Mouse (Mus musculus) granulocyte monocyte progenitor cell, adult 5-6 weeks (primary cell): Measurements from ENCODE around the gene Top1. TPM values are rescaled to one million over a fixed set of nuclear protein-coding genes. Genes with fewer than 3 reads are reported as not detected.
"Not testable (repeated sequence)": the region's sequence is repeated elsewhere in the genome, so short reads cannot be mapped to it uniquely, and the experiment has no call there.

Source experiments
- ATAC-seq: replicated peaks from 2 replicates; pipeline ENCODE4 v1.8.0; 2016; ENCODE audit warnings: mild to moderate bottlenecking, moderate TSS enrichment, inconsistent platforms; ENCODE audit not compliant: poor library complexity, severe bottlenecking
- total RNA-seq, 2 experiments: library from RNA; stranded (forward) in 1 of 2; stranded (reverse) in 1 of 2; fragments of 200-712, 200-1000 nt in 1 of 2; fragments of >200 nt in 1 of 2; fragmentation: Nextera tagmentation in 1 of 2; gene quantifications; 2 replicates each; pipeline ENCODE4 v1.2.3; 2014 to 2017

Gene Top1
- total RNA-seq, 2 experiments from 2014 or later, result 98.9 to 154 TPM

DNA sequence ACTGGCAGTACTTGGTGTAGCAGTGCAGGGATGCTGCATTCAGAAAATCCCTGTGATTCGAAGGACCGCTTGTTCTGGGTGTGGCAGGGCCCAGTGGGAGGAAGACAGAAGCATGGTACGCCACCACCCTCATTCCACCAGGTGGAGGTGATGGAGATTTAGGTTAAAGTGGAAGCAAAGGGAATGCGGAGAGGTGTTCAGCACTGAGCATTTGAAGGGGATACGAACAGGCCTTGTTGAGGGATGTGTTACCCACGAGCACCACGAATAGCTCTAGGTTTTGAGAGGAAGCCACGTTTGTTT is 16.2 kb upstream of the Top1 start:
- ATAC-seq, result no peak

DNA sequence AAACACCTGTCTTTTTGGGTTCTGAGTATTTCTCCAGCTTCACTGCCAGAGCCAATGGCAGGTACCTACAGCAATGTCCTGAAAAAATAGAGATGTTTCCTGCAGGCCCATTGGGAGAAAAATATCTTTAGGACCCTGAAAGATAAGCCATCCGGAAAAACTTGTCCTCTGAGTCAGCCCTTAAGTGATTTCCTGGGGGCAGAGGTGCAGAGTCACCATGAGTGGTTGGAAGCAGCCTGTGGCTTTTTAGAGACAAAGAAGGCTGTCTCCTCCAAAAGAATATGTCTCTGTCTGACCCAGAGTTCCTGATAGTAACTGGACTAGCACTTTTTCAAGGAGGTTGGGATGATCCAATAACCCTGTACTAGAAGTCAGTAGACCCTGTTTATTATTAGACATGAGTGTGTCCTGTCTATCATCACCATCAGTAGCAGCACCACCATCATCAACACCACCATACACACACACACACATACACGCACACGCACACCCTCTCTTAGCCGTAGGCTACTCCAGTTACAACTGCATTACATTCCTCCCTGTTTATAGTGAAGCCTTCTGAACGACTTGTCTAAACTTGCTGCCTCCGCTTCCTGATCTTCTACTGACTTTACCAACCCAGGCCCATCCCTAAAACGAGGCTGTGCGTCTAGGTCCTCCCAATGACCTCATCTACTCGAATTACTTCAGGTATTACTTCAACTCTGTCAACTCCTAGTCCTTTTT is 14.7 kb upstream of the Top1 start:
- no peak for ATAC-seq

DNA sequence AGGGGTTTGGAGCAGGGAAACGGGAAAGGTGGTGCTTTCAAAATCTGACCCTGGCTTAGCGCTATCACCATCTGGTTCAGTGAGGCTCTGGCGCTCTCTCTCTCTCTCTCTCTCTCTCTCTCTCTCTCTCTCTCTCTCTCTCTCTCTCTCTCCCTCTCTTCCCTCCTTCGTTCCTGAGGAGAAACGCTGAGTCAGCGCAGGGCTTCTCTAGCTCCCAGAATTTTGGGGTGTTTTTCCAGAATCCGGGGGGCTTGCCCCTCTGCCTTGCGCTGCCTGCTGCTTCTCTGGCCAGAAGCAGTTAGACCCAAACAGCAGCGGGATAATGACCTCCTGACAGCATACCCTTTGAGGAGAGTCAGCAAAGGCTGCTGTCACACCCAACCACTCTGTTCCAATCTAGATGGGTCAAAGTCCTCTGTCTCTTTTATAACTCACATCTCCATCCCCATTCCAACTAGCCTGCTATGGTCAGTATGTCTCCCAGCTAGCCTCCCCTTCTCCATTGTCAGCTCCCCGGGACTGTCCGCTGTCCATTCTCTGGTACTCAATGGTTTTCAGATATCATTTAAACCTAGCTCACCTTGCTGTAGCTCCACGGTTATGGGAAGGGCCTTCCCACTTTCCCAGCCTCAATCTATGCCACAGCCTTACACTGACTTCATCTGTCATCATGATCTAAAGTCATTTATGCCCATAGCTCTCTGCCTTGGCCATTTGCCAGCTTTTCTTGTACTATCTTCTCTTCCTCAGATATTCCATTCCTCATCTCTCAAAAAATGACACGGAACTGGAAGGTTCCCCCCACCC is 5.6 kb upstream of the Top1 start:
- no peak for ATAC-seq

DNA sequence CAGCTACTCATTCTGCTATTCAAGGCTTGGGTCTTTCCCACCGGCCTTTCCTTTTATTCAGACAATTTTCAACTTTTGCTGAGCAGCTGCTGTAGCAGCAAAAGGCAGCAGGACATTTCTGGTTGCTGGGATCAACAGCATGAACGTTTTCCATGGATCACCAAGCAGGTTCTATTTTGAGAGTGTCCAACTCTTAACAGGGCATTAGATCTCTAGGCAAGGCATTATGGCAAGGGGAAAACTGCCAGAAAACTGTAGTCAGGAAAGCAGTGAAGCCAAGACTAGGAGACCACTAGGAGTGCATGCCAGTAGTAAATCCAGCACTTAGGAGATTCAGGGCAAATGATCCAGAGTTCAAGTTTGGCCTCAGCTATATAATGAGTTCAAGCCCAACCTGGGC is 4.5 kb upstream of the Top1 start:
- no peak for ATAC-seq

DNA sequence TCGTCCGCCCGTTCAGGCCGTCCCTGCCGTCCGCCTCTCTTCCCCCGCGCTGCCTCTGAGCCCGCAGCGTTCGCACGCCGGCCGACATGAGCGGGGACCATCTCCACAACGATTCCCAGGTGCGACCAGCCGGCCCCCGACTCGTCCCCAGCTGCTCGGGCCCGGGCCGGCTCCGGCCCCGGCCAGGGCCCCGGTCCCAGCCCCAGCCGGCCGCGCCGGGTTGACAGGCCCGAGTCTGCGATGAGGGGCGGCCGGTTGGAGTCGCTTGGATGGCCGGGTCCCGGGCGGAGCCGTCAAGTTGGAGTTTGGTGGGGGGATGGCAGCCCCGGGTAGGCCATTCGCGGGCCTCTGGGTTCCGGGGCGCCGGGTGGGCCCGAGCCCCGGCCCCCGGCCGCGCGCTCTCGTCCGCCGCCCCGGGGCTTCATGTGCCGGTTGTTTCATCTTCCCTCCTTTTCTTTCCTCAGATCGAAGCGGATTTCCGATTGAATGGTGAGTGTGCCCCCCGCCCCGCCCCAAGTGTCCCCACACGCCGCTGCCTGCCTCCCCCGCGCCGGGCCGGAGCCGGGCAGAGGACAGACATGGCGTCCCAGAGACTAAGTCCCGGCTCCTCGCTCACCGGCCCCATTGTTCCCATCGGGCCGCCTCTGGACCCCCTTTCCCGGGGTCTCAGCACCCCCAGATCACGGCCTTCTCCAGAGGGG is 606 bp downstream of the Top1 start:
- peak; percentile 28 for ATAC-seq

DNA sequence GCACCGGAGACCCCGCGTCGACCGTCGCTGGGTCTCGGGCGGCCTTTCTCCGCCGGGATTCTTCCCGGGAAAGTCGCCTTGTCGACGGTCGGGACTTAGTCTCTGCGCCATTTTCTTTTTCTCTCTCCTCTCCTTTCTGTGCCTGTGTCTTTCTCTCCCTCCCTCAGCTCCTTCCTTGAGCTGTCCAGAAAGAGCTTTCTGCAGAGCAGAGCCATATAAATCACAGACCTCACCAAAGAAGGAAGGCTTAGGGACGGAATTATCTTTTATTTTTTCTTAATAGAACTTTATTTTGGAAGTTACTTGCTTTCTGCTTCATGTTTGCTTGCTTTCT is 1.1 kb downstream of the Top1 start:
- ATAC-seq, result no peak

DNA sequence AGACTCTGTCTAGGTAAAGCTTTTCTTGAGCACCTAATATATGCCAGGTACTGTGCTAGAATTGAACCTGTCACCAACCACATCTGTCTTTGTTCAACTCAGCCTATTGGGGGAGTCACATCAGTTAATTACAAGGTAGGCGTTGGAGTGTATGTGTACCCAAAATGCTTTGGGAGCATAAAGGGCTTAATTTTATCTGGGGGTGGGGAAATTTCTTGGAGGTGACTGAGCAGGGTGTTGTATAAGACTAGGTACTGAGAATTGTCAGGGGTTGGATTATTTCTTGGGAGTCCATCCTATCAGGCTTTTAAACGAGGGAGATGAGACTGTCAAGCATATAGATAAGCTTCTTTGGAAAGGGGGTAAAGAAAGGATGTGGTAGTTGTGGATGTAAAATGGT is 2.4 kb downstream of the Top1 start:
- ATAC-seq, result no peak

DNA sequence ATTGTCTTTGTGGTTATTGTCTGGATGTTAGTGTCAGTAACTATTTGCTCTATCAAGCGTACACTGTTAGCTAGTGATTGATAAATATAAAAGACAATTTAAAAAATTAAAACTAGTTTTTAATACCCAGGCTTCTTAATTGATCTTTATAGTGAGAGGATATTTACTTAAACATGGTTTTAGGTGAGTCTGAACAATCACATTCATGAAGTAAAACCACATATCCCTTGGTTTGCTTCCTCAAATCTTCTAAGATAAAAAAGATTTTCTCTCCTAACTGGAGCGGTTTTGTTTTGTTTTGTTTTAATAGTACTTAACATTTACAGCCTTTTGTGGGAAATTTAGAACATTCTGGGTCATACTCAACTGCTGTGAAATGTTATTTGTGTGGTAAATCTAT is 3.4 kb downstream of the Top1 start:
- ATAC-seq, result no peak

DNA sequence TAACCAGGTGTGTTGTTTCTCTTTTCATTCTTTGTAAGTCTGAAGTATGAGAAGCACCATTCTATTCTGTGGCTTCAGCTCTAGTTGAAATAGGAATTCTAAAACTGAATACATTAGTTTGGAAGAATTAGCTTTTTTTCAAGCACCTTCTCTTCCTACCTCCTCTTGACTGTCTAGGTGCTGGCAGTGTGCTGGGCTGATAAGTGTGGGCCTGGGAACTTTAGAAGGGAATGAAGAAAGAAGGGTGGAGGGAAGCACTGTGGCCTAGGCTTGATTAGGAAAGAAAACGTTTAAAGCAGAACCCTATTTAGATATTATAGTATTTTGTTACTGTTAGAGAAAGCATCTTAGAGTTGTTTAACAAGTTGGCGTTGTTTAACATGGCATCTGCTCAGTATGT is 5.5 kb downstream of the Top1 start:
- no peak for ATAC-seq

DNA sequence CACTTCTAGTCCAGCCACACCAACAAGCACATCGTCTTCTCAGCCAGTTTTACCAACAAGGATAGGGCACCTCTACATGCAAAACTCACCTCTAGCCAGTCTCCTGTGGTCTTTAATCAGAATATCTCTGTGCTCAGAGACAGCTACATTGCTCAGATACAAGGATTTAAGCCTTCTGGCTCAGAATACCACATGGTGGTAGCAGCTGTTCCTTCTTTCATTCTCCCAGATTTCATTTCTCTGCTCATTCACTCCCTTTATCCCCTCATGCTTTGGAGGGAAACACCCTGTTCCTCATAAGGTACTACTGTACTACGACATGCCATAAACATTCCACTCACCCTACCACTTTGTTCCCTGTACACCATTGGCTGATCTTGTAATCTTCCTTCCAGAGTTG is 7.5 kb downstream of the Top1 start:
- ATAC-seq, result no peak

DNA sequence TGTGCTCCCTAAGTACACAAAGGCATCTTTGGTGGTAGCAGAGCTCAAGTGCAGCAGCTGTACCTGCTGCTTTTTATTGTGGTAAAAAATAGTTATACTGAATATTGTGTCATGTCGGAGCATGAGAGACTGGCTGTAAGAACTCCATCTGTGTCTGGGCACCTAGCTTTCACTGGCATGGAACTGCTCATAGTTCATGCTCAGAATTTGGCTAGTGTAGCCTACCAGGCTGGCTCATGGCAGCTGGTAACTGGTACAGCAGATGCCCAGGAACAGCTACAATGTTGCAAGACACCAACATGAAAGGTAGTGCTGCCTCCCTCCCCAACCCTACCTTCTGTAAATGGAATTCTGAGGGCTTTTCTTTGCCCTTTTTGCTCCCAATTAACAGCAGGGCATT is 9.9 kb downstream of the Top1 start:
- 0 out of 2 replicates have a peak, but pooled peaks have one; percentile 10 for ATAC-seq

DNA sequence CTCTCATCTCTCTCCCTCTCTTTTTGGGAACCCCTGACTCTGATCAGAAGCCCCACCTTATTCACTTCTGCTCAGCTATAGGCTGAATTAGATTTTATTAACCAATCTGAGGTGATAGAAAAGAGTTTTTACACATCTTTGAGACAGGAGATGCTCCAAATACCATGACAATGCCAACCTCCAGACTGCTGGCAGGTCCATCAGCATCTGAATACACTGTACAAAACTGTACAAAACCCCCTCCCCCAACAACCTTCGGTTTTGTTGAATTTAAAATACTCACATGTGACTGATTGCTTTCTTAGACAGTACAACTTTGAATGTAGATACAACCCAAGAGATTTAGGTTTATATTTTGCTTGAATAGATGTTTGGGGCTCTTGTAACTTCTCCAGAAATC is 10.5 kb downstream of the Top1 start:
- ATAC-seq, result no peak

DNA sequence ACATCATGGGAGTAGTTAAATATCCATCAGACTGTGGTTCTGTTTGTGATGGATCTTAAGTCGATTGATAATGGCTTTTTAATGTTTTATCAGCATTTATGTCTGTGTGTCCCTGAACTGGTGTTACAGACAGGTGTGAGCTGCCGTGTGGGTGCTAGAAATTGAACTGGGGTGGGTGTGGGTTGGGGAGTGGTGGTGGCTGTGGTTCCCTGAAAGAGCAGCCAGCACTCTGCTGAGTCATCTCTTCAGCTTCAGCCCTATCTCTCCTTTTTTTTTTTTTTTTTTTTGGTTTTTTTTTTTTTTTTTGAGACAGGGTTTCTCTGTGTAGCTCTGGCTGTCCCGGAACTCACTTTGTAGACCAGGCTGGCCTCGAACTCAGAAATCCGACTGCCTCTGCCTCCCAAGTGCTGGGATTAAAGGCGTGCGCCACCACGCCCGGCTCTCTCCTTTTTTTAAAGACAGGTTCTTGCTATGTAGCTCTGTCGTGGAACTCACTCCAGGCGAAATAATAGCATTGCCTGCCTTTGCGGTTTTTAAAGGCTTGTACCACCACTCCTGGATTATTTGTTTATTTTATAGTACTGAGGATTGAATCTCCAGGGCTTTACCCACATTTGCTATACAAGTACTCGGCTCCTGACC is 12.2 kb downstream of the Top1 start:
- peak; percentile 69 for ATAC-seq

DNA sequence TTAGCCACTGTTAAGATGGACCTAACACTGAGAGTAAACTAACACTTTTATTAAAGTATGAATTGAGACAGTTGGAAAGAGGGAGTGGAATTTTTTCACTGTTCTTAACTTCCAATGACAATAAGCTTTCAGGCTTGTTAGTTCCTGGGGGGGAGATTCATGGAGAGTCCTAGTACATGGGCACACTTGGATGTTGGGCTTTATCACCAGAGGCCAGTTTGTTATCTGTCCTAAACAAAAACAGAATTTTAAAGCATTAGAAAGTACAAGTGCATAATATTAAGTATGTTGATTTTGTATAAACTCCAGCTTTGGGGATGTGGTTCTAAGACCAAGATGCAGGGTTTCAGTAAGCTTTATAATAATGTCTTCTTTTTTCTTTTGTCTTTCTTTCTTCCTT is 13.1 kb downstream of the Top1 start:
- ATAC-seq, result no peak

DNA sequence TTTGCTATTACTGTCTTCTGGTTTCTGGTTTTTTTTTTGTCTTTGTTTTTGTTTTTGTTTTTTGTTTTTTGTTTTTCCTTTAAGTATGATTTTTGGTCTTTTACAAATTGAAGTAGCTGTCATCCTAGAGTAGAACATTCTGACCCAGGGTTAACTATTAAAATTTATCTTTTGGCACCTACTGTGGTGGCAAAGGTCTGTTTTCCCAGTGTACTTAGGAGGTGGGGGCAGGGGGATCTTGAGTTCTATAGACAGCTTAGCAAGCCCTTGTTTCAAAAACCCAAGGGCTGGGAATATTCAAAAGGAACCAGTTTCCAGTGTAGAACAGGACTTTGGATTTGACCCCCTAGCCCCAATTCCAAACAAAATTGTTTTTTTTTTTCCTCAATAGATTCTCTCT is 18.7 kb downstream of the Top1 start:
- no peak for ATAC-seq

DNA sequence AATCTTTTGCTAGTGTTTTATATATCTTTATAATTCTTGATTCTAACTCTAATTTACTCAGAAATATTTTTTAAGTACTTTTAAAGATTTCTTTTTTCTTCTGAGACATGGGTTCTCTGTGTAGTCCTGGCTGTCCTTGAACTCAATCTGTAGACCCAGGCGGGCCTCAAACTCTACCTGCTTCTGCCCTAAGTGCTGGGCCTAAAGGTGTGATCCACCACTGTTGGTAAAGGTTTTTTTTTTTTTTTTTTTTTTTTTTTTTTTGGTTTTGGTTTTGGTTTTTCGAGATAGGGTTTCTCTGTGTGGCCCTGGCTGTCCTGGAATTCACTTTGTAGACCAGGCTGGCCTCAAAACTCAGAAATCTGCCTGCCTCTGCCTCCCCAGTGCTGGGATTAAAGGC is 19.3 kb downstream of the Top1 start:
- ATAC-seq, result not testable (repeated sequence)

DNA sequence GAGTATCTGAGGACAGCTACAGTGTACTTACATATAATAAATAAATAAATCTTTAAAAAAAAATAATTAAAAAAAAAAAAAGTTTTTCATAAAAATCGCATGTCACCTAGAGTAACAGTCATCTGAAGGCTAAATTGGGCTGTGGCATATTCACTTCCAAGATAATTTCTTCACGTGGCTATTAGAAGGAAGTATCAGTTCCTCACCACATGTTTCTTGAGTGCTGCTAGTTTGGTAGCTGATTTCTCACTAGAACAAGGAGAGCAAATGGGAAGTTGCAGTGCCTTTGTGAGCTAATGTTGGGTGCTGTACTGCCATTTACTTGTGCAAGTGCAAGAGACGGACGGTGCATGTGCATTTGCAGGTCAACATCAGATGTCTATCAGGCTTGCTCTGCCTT is 21.6 kb downstream of the Top1 start:
- peak; percentile 100 for ATAC-seq

DNA sequence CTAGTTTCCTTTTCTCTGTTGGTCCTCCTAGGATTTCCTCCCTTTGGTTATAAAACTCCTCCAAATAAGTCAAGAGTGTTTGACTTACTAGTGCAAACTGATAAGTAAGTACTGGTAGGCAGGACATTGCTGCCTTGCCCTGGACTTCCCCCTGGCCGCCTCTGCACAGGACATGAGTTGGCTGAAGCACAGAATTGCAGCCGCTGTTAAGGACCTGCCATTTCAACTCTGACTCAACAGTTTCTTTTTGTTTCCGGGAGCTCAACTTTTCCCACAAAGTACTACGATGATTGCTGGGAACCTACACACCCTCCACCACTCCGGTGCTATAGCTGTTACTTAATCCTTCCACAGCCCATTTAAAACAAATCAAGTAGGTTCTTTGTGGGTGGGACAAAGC is 54.6 kb downstream of the Top1 start:
- peak; percentile 70 for ATAC-seq

DNA sequence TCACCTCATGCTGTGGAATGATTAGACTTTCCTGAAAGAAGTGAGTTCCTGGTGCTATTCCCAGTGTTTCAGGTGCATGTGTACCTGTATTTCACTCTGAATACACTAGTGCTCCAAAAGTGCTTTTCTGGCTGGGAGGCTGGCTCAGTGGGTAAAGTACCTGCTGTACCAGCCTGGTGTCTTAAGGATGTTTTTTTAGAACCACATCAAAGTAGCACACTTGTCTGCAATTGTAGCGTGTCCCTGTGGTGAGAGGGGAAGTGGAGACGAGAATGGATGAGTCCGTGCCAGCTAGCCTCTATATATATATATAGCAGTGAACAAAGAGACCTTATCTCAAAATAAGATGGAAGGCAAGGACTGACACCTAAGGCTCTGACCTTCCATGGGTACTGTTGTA is 55.9 kb downstream of the Top1 start:
- ATAC-seq, result no peak

DNA sequence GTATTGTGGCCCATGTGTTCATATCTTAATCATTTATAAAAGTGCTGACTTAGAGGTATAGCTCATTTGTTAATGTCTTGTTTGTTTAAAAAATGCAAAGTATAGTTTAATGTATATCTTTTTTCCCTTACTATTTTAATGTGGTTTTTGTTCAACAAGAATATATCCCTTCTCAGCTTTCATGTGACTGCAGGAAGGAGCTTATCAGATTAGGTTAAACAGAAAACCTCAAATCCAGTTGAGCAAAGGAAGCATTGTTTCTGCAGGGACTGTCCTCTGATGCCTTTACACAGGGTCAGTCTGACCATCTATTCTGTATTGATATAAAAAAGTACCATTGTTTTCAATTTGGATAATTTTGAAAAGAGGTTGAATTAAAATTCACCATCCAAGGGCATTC is 57.1 kb downstream of the Top1 start:
- ATAC-seq, result no peak

DNA sequence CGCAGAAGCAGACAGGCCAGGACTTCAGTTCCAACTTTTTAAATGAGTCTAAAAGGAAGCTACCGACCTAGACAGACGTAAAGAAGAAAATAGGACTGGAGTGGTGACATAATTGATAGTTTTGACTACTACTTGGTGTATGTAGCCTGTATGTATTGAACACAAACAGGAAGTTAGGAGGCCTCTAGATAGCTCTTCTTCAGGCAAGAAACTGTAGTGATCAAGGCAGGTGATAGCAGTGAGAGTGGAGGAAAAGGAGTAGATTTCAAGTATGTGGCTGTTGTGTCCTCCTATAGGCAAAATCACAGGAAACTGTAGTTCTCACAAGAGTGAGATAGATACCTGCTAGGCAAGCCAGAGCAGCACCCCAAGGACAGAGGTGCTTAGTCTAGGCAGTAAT is 62.0 kb downstream of the Top1 start:
- ATAC-seq, result no peak
